In genomic region chr5:148379455-148380245, GRCm38 (mm10) we compare ENCODE assay signal across 10 mouse cellular contexts. TPM values are rescaled to one million over a fixed set of nuclear protein-coding genes. Genes with fewer than 3 reads are reported as not detected.
A peak's percentile ranks its signal among the peaks of the same experiment; 100 is the strongest.
DNase-seq lines count a peak whose midpoint lies in the region; ATAC-seq and TF ChIP-seq lines count a peak whose summit lies in the region.
"Had no signal": no experiment of that assay in that cellular context is flagged by ENCODE, and none has a peak within 500 bp of the region (broad histone marks: within the 10 kb centered on the region; RNA-seq: fewer than 3 reads in every experiment).

No protein-coding gene starts in this region.

- no peak overlapping the region for H3K4me3 ChIP-seq in myocyte
- no peak overlapping the region for H3K4me3 ChIP-seq in hindbrain, embryonic 11.5 days (ENCODE audit: low read depth, low read length)
- H3K4me3 ChIP-seq in heart, embryonic 12.5 days, result no peak overlapping the region
- H3K4me3 ChIP-seq: limb, embryonic 15.5 days; stomach, embryonic 15.5 days had no signal

- H3K9me3 ChIP-seq in hindbrain, embryonic 11.5 days (ENCODE audit: control insufficient read depth, low read length), result no peaks in the 10 kb centered on the region
- peaks cover 14% of the 10 kb centered on the region; the same call in 1 of the 2 replicates for H3K9me3 ChIP-seq in heart, embryonic 12.5 days (replicated peaks)
- H3K9me3 ChIP-seq: limb, embryonic 15.5 days; stomach, embryonic 15.5 days had no signal

- ATAC-seq in inflammation-experienced regulatory T-cells, adult 6 months, result peak; percentile 35
- ATAC-seq in hindbrain, embryonic 11.5 days (ENCODE audit: low FRiP score), result no peak
- ATAC-seq in heart, embryonic 12.5 days (ENCODE audit: insufficient number of reproducible peaks, low FRiP score), result no peak

- no peaks in the 10 kb centered on the region for H3K4me1 ChIP-seq in hindbrain, embryonic 11.5 days (replicated peaks; ENCODE audit: control insufficient read depth, insufficient read depth, low read length)
- peaks cover 27% of the 10 kb centered on the region for H3K4me1 ChIP-seq in heart, embryonic 12.5 days (replicated peaks)

- no peaks in the 10 kb centered on the region for H3K27me3 ChIP-seq in myocyte (ENCODE audit: control insufficient read depth, insufficient read depth, insufficient read length)
- H3K27me3 ChIP-seq in hindbrain, embryonic 11.5 days (ENCODE audit: control insufficient read depth, insufficient read depth, low read length), result no peaks in the 10 kb centered on the region
- H3K27me3 ChIP-seq in heart, embryonic 12.5 days (replicated peaks), result no peaks in the 10 kb centered on the region
- H3K27me3 ChIP-seq: limb, embryonic 15.5 days; stomach, embryonic 15.5 days had no signal

- peaks cover 23% of the 10 kb centered on the region for H3K36me3 ChIP-seq in myocyte (ENCODE audit: control insufficient read depth, insufficient read depth)
- no peaks in the 10 kb centered on the region for H3K36me3 ChIP-seq in hindbrain, embryonic 11.5 days (ENCODE audit: control insufficient read depth, insufficient read depth, low read length)
- peaks cover 20% of the 10 kb centered on the region for H3K36me3 ChIP-seq in heart, embryonic 12.5 days

- DNase-seq in 416B (ENCODE audit: low read depth), result peak; percentile 96
- peak; percentile 37 to 43 for DNase-seq in CD8-positive naive resting alpha-beta T cell, adult 2 months (ENCODE audit: low read depth in 2 of 2, low spot score in 2 of 2)
- no peak for DNase-seq in ovary, postnatal 10 days (ENCODE audit: low spot score)
- no peak for DNase-seq in hindbrain, embryonic 11.5 days (ENCODE audit: low spot score)
- DNase-seq in right cerebral cortex, postnatal 4 days, result no peak

- TF ChIP-seq POLR2A in myocyte (IDR thresholded peaks at IDR 0.05; ENCODE audit: insufficient read length, low read depth), result peak; percentile 20

- H3K9ac ChIP-seq in hindbrain, embryonic 11.5 days (ENCODE audit: low read depth, low read length), result no peak overlapping the region
- no peak overlapping the region for H3K9ac ChIP-seq in heart, embryonic 12.5 days
- H3K9ac ChIP-seq: limb, embryonic 15.5 days; stomach, embryonic 15.5 days had no signal

- no peak overlapping the region for H3K4me2 ChIP-seq in myocyte (ENCODE audit: low read depth)
- H3K4me2 ChIP-seq in hindbrain, embryonic 11.5 days (replicated peaks; ENCODE audit: low read depth, low read length), result no peak overlapping the region
- no peak overlapping the region for H3K4me2 ChIP-seq in heart, embryonic 12.5 days
- H3K4me2 ChIP-seq: limb, embryonic 15.5 days; stomach, embryonic 15.5 days had no signal

- H3K79me2 ChIP-seq in myocyte (ENCODE audit: control insufficient read depth, insufficient read depth), result peaks cover 94% of the 10 kb centered on the region

- H3K27ac ChIP-seq in hindbrain, embryonic 11.5 days (ENCODE audit: low read depth, low read length), result no peak overlapping the region
- no peak overlapping the region for H3K27ac ChIP-seq in heart, embryonic 12.5 days (ENCODE audit: poor library complexity, severe bottlenecking)
- H3K27ac ChIP-seq: limb, embryonic 15.5 days; stomach, embryonic 15.5 days had no signal

- no peak overlapping the region for H3ac ChIP-seq in myocyte (ENCODE audit: control insufficient read depth, insufficient read length)

- WGBS in hindbrain, embryonic 11.5 days, result 87% methylated on average over 17 of the region's 17 CpGs
- WGBS in heart, embryonic 12.5 days, result 81% methylated on average over 17 of the region's 17 CpGs

TF ChIP-seq in myocyte, 11 proteins besides CTCF, POLR2A, EP300 and RAD21:
- TF ChIP-seq MAX (IDR thresholded peaks at IDR 0.05; ENCODE audit: low read depth), result no peak
- no peak for TF ChIP-seq MYOG (IDR thresholded peaks at IDR 0.05; ENCODE audit: control insufficient read depth in 1 of 3, insufficient read depth in 1 of 3, insufficient read length in 2 of 3, low read depth in 2 of 3)
- no peak for TF ChIP-seq POLR2AphosphoS2 (IDR thresholded peaks at IDR 0.05; ENCODE audit: insufficient read length, low read depth)
TF ChIP-seq in myocyte: peak in this region for 0.

RNA-seq across cellular contexts. Expression of gene Slc7a1, which starts 20.1 kb away (rescaled TPM):
- polyA plus RNA-seq in inflammation-experienced regulatory T-cells, adult 6 months (2017; shearing (Covaris generic)), result 10 to 100 TPM in 2 of 3 experiments, 1 to 10 TPM in 1; 8.5 to 21.4 (median 11.4) TPM
- 51.4 TPM for polyA plus RNA-seq in myocyte (2012; fragmentation: generic; extraction: Trizol)
- 16.9 and 20.9 TPM in 2 replicates for polyA plus RNA-seq in hindbrain, embryonic 11.5 days (2014; fragmentation: Nextera tagmentation; extraction: Ambion mirVana)
- 24.0 and 24.2 TPM in 2 replicates for polyA plus RNA-seq in heart, embryonic 12.5 days (2016; fragmentation: Nextera tagmentation; extraction: Ambion mirVana)

Comparison
In these comparisons a context has a peak if more than half of its experiments do, and no peak if none do; other contexts are left out.
1. DNase-seq: peak in 416B (single experiment) and CD8-positive naive resting alpha-beta T cell, adult 2 months (2 of 2); none in ovary, postnatal 10 days (single experiment), hindbrain, embryonic 11.5 days (single experiment) and right cerebral cortex, postnatal 4 days (single experiment).